Mouse (Mus musculus): ENCODE measurements around the gene Fgfr2.

GRCm38 (mm10) chr7:133059517-133060104 is 63.5 kb downstream of the Fgfr2 start:
- TF ChIP-seq POLR2A (IDR thresholded peaks at IDR 0.05; ENCODE audit: low read depth, low read length) (no peak), CTCF (conservative IDR thresholded peaks at IDR 0.05; ENCODE audit: insufficient read depth, insufficient read length, low read depth, low read length) (no peak)

Measured in kidney, adult 2 months (tissue).